Mouse (Mus musculus) fibroblast of lung, adult 2 months (primary cell): ENCODE results near the gene Kif4.
A peak's percentile ranks its signal among the peaks of the same experiment; 100 is the strongest.

Experiments
- DNase-seq: peaks from one replicate; pipeline ENCODE4 v3.0.0-alpha.2; 2011; ENCODE audit warnings: low read depth

Gene Kif4

GRCm38 (mm10) chrX:100625546-100625801 is at the start of gene Kif4:
TSS of gene Kif4 (plus strand) at chrX:100625737.
- no peak for DNase-seq

GRCm38 (mm10) chrX:100594791-100595190 is 30.7 kb upstream of the Kif4 start, which contains the start of gene P2ry4:
TSS of gene P2ry4 (minus strand) at chrX:100594869.
- no peak for DNase-seq

GRCm38 (mm10) chrX:100597439-100597838 is 28.1 kb upstream of the Kif4 start:
- peak; percentile 27 for DNase-seq

- no peak for DNase-seq
Measured at GRCm38 (mm10) chrX:100599755-100600154, 25.8 kb upstream of the Kif4 start.

GRCm38 (mm10) chrX:100605314-100605713 is 20.2 kb upstream of the Kif4 start, which contains the start of gene Arr3:
TSS of gene Arr3 (plus strand) at chrX:100605497.
- DNase-seq = no peak

- DNase-seq = no peak
Measured at GRCm38 (mm10) chrX:100618488-100618887, 7.0 kb upstream of the Kif4 start.

- no peak for DNase-seq
Measured at GRCm38 (mm10) chrX:100621366-100621765, 4.2 kb upstream of the Kif4 start.

- no peak for DNase-seq
Measured at GRCm38 (mm10) chrX:100624242-100624641, 1.3 kb upstream of the Kif4 start.

- DNase-seq = no peak
Measured at GRCm38 (mm10) chrX:100625146-100625545, 391 bp upstream of the Kif4 start.

GRCm38 (mm10) chrX:100625802-100626793 is 561 bp downstream of the Kif4 start, which contains the start of gene Pdzd11:
TSS of gene Pdzd11 (minus strand) at chrX:100626568.
- peak; percentile 77 for DNase-seq

- no peak for DNase-seq
Measured at GRCm38 (mm10) chrX:100629076-100629475, 3.5 kb downstream of the Kif4 start.

- no peak for DNase-seq
Measured at GRCm38 (mm10) chrX:100638477-100638876, 12.9 kb downstream of the Kif4 start.

- DNase-seq = no peak
Measured at GRCm38 (mm10) chrX:100652848-100653247, 27.3 kb downstream of the Kif4 start.

- DNase-seq = no peak
Measured at GRCm38 (mm10) chrX:100664825-100665224, 39.3 kb downstream of the Kif4 start.

- no peak for DNase-seq
Measured at GRCm38 (mm10) chrX:100678204-100678603, 52.7 kb downstream of the Kif4 start.

- no peak for DNase-seq
Measured at GRCm38 (mm10) chrX:100686527-100686926, 61.0 kb downstream of the Kif4 start.

GRCm38 (mm10) chrX:100687360-100688032 is 62.0 kb downstream of the Kif4 start:
- DNase-seq = peak; percentile 40

GRCm38 (mm10) chrX:100688033-100688370 is 62.5 kb downstream of the Kif4 start:
- DNase-seq = peak; percentile 4

GRCm38 (mm10) chrX:100696776-100697175 is 71.2 kb downstream of the Kif4 start:
- no peak for DNase-seq

GRCm38 (mm10) chrX:100708032-100708431 is 82.5 kb downstream of the Kif4 start:
- no peak for DNase-seq

- no peak for DNase-seq
Measured at GRCm38 (mm10) chrX:100716173-100716572, 90.6 kb downstream of the Kif4 start.

GRCm38 (mm10) chrX:100728947-100729346 is 103.4 kb downstream of the Kif4 start:
- no peak for DNase-seq

- DNase-seq = no peak
Measured at GRCm38 (mm10) chrX:100729665-100730188, 104.2 kb downstream of the Kif4 start, which contains the start of gene Gdpd2. TSS of gene Gdpd2 (plus strand) at chrX:100729873.
